Mouse (Mus musculus) frontal cortex, postnatal 36 days (tissue): ENCODE measurements around the gene Arf5.

Source experiments
- DNase-seq, 2 experiments: peaks; one replicate each; pipeline ENCODE4 v3.0.0; 2022; ENCODE audit warnings: low spot score in 2 of 2

Gene Arf5

DNA sequence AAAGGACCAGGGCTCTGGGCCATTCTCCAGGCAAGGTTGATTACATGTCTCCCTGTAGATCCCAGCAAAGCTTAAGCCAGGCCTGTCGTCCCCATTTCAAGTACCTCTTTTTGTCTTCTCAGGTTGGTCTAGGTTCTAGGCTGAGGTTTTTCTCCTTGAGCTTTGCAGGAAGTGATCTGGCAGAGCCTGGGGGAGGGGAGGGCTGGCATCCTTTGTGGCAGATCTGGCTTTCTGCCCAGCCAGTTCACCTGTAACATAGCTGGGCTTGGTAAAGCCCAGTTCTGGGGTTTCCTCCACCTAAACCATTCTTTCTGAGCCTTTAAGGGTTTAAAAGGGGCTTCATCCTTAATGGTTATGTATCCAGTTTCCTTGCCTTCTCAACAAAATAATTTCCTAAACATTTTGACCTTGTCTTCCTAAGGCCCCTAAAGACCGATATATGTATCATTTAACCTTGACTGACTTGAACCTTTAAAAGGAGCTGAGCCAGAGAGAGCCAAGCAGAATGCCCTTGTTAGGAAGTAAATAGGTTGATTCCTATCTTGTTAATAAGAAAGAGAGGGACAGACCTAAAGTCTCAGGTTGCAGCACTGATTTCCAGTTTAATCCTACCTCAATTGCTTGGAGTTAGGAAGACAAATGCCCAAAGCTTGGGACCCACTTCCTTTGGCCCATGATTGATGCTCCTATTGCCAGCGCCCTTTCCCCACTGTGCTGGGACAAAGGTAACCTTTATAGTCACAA, 3.9 kb downstream of the Arf5 start, which contains the start of gene Fscn3:
Gene Fscn3, plus strand, starts transcription at position 694 of the 744 bp plus-strand sequence.
- peak in 1 of 2 experiments; percentile 8 for DNase-seq

DNA sequence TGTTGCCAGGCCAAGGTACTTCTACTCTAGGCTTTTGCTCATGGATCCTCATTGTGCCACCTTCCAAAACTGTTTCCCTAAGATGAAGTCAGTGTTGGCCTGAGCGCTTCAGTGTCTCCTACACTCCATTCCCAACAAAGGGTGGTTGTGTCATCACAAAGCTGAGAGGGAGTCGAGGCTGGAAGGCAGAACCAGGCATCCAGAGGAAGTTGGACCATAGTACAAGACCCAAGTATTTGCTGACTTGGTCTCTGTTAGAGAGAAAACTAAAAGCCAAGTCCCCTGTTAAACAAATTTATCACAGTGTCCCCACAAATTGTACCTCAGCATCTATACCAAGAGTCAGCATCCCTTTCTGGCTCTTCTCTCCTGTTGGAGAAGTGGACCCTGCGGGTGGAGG, 4.9 kb downstream of the Arf5 start, which contains the start of gene Gcc1:
Gene Gcc1, minus strand, starts transcription at position 101 of the 400 bp plus-strand sequence.
- no peak for DNase-seq

- DNase-seq, result no peak
Observed at GRCm38 (mm10) chr6:28429870-28430269, 6.5 kb downstream of the Arf5 start.

DNA sequence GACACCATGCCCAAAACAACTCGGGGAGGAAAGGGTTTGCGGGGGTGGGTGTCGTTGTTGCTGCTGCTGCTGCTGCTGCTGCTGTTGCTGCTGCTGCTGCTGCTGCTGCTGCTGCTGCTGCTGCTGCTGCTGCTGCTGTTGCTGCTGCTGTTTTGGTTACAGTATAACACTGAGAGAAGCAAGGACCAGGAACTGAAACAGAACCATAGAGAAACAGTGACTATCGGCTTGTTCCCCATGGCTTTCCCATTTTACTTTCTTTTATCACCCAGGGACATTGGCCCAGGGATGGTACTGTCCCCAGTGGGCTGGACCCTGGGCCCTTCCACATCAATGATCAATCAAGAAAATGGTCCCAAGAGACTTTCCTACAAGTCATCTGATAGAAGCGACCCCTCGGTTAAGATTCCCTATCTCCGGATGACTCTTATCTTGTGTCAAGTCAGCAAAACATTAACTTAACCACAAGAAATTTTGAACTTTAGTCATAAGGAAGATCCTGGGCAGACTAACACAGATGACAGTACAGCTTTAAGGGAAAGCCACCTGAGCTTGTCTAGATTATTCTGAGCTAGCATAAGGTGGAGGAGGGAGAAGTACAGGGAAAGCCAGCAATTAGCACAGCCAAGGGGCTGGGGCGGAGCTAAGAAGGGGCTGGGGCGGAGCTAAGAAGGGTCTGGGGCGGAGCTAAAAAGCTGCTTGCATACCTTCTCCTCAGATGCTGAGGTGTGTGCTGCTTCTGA, 7.6 kb downstream of the Arf5 start:
- no peak for DNase-seq

GRCm38 (mm10) chr6:28431538-28431855, 8.1 kb downstream of the Arf5 start:
- DNase-seq, result no peak

DNA sequence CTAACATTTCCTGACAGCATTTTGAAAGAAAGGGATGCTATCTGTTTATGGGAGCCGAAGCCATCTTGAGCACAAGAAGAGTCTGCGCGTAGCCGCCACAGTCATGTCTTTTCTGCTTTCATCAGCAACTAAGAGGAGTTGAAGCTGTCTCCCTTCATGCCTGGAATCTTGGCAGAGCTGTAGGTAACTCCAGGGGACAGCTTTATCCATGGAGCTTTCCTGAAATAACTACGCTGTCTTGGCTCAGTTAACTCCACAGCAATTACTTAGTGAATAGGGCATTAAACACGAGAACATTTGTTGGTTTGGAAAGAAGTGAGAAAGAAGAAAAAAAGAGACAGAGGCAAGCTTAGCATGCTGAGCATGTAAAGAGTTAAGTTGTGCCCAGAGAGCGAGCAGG, 24.6 kb downstream of the Arf5 start:
- DNase-seq, result no peak

GRCm38 (mm10) chr6:28449253-28449652, 25.9 kb downstream of the Arf5 start, which contains the start of gene Pax4:
Gene Pax4, minus strand, starts transcription at chr6:28449353.
- DNase-seq, result no peak

DNA sequence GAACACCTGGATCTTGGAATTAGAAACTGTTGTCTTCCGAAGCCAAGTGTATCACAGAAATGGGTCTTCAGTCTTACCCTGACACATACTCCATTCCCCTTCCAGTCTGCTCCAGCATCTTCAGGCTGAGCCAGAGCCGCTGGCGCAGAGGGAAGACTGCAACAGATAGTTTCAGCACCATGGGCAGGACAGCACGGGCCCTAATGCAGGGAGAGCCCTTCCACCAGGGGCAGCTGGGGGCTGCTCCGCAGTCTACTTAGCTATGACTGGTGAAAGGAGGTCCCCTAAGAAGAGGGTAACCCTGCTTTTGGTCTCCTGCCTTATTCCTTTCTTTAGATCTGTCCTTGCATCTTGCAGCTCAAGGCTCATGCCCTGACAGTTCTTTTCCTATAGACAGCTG, 27.1 kb downstream of the Arf5 start:
- no peak for DNase-seq

DNA sequence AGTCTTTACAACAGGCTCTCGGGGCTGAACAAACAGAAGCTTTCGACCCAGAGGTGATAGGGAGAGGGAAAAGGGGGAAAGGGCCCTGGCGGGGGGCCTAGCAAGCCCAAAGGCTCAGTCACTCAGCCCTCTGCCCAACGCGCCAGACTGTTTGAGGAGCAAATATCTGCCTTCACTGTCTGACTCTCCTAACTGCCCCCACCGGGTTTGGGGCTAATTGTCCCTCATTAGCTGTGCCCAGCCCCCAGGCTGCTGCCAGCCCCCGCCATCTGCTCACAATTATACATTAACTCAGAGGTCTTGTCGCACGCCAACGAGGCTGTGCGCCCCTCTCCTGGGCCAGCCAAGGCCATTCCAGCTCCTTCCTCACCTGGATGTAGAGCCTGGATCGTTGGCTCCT, 27.6 kb downstream of the Arf5 start:
- no peak for DNase-seq

- DNase-seq, result no peak
Observed at GRCm38 (mm10) chr6:28459221-28459668, 35.9 kb downstream of the Arf5 start.

DNA sequence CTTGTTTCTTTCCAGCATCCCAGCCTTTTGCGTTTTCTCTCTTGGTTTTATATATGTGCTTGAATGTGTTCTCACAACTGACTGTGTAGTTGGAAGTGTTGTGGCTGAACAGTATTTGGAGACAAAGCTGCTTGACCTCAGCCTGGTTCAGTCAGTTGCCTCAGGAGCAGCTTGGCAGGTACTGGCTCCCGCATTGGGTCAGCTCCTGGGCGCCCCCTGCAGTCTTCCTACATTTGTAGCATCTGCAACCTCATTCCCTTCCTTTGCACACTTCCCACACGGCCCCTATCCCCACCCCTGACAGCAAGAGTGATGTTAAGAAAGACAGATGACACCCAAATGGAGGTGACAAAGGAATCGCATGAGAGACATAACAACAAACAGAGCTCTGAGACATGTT, 37.2 kb downstream of the Arf5 start:
- DNase-seq, result peak; percentile 46 to 49

GRCm38 (mm10) chr6:28464630-28465029, 41.3 kb downstream of the Arf5 start:
- no peak for DNase-seq

GRCm38 (mm10) chr6:28470017-28470602, 46.8 kb downstream of the Arf5 start:
- DNase-seq, result no peak

- no peak for DNase-seq
Observed at GRCm38 (mm10) chr6:28470621-28471020, 47.3 kb downstream of the Arf5 start.

DNA sequence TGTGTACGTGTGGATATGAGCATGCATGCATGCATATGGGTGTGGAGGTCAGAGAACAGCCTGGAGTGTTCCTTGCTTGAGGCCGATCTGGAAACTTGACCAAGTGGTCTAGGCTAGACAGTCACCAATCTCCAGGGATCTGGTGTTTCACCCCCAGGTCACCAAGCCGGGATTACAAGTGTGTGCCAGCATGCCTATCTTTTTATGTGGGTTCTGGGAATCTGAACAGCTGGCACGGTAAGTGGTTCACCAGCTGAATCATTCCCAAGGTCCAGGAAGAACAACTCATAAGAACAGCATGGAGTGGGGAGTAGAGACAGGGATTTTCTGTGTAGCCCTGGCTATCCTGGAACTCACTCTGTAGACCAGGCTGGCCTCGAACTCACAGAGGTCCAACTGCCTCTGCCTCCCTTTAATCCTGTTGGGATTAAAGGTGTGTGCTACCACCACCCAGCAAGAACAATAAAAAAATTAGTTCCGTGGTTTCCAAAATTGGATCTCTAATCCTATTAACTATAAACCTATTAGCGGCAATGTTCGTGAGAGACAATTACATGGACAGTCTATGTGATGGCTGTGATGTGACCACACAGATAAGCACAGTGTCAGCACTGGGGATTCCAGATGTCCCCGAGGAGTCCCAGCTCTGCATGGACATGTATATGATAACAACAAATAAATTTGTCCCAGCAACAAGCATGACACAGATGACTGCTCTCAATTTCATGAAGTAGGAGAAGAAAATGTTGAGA, 48.1 kb downstream of the Arf5 start:
- no peak for DNase-seq

GRCm38 (mm10) chr6:28474211-28474610, 50.9 kb downstream of the Arf5 start:
- DNase-seq, result no peak

GRCm38 (mm10) chr6:28474839-28475238, 51.5 kb downstream of the Arf5 start, which contains the start of gene Snd1:
Gene Snd1, plus strand, starts transcription at chr6:28475139.
- no peak for DNase-seq
